Mouse (Mus musculus) stomach, postnatal 0 days (tissue): ENCODE measurements around the gene Arnt2.

Experiments used
- CTCF ChIP-seq: IDR thresholded peaks from 2 replicates; pipeline ENCODE4 v1.5.1; 2016; ENCODE audit warnings: antibody characterized with exemption, low read depth, mild to moderate bottlenecking, moderate library complexity
- EP300 ChIP-seq: optimal IDR thresholded peaks from 2 replicates; pipeline ENCODE3; 2016; ENCODE audit warnings: antibody characterized with exemption

GRCm38 (mm10) chr7:84321542-84321941 lies 88.4 kb downstream of the Arnt2 start:
- TF ChIP-seq CTCF (no peak), EP300 (no peak)
